Mouse (Mus musculus) cerebellum, adult 11 months (tissue): ENCODE results near the gene Nfix.

Experiments used
- DNase-seq: peaks from one replicate; pipeline ENCODE4 v3.0.0; 2022

Nfix gene

DNA sequence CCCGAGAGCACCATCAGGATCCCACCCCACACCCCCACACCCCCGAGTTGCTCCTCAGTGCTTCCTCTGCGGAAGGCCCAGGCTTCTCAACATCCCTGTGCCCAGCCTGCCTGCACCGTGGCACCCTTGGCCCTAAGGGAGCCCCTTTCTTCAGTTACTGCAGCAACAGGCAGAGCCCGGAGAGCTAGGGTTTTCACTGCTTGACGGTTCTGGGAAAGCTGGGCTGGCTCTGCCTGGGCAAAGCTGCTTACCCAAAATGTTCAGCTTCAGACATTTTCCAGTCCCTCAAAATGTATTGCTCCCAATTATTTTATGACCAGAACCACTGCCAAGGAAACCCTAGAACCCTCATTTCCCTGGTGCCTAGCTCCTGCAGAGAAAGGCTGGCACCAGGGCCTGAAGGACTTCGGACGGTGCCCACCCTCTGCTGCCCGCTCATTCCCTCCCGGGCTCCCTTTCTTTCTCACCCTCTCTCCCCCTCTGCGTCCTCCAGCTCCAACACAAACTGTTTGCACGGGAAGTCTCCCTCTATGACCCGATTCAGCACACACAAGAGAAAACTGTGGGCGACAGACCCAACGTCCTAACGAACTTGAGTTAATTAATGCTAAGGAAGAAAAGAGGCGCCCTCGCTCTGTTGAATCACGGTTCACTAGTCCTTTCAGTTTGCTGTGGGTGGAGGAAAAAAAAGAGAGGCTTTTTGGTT is 20.5 kb downstream of the Nfix start:
- no peak for DNase-seq

DNA sequence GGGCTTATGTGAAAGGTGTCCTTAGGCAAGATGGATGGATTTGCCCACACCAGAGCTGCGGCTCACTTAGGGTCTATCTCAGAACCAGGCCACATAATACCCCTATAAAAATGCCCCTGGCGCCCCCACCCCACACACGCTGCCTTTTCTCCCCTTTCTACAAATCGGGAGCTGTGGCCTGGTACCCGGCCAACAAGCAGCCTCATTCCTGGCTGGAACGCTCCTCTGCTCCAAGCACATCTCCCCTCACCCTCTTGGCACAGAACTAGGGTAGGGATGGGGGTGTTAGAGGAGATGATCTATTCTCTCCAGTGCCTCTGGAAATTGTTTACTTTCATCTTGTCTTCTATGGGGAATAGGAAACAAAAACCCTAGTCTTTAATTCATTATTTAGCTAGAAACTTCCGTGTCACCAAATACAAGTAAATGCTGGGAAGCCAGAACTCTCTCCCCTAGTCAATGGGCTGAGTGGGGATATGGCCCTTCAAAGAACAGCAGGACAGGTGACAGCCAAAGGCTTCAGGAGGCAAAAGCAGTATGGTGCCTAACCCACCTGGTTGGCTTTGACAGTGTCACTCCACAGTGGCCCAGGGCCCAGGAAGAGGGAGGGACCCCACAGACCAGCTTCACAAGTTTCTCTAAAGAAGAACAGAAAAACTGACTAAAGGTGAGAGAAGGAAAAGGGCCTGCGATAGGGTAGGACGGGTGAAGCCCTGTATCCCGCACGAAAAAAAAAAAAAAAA is 21.3 kb downstream of the Nfix start:
- DNase-seq: no peak

DNA sequence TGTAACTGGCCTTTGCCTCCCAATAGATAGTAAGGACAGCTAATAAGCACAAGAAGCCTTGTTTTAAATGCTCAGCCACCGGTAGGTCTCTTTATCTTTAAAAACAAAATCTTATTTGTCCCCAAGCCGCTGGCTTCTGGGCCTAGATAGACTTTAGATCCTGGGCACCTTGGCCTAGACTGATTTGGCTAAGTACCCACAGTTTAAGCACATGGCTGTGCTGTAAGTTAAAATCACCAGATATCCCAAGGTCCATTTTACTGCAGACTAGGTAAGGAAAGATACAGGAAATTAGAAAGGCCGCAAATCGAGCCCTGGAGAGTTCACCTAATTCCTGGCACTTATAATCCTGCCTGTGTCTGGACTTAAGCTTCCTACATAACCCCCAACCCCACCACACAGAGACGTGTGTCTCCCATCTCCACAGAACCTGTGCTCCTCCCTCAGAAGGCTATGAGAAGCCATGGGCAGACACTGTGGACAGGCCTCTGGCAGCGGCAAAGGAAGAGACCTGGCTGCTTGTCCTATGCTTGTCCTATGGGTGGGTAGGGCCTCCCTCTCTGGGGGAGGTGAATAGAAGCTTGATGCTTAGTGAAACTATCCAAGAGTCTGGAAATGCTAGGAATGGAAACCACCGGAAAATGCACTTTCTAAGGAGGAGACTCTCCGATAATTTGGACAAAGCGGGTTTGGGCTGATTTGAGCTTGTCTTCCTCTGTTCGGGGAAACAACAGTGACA is 22.1 kb downstream of the Nfix start:
- no peak for DNase-seq

DNA sequence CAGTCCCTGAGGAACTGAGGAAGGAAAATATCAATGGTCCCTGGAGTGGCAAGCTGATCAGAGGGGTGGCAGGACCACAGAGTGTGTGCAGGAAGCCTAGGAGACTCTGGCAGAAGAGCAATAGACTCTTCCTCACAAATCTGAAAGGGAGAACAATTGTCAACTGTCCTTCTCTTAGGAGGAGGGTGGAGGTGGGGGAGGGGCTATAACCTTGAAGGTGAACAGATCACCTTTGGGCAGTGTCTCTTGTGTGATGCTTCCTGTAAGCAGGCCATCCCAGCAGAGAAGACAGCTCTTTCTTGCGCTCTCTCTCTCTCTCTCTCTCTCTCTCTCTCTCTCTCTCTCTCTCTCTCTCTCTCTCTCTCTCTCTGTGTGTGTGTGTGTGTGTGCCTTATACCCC is 23.6 kb downstream of the Nfix start:
- no peak for DNase-seq

DNA sequence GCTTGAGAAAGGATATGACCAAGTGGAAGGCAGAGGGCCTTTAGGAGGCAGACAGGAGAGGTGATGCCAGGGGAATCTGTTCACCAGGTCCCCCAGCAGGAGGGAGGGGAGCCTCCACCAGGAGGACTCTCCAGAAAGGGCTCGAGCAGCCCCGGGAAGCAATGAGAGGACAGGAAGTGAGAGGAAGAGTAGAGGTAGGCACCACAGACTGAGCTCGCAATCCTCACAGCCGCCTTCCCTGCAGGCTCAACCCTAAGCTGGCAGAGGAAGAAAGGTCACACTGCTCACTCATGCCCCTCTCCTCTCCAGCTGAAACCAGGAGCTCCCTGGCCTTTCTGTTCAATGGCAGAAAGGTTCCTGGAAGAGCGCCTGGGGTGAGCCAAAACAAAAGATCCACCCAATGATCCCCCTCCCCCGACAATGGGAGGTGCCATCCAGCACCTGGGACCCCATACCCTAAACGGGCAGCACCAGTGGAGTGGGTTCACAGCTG is 24.5 kb downstream of the Nfix start:
- no peak for DNase-seq

DNA sequence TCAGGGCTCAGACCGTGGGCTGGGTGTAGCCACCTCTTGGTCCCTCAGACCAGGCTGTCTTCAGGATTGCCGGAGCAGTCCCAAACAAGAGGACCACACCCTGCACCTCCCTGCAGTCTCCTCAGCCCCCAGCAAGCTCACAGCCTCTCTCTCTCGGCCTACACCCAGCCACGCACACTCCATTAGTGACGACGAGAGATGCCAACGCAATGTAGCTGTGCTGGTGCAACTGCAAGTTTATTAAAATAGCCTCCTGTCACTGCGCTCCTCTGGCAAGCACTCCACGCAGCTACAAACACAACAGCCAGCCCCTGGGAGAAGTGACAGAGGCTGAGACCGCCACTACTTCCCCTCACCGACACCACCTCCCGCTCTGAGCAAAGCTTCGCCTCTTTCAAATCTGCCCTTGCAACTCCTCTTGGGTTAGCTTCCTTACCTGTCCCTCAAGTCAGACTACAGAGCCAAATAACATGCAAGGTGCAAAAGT is 25.0 kb downstream of the Nfix start:
- DNase-seq: no peak

DNA sequence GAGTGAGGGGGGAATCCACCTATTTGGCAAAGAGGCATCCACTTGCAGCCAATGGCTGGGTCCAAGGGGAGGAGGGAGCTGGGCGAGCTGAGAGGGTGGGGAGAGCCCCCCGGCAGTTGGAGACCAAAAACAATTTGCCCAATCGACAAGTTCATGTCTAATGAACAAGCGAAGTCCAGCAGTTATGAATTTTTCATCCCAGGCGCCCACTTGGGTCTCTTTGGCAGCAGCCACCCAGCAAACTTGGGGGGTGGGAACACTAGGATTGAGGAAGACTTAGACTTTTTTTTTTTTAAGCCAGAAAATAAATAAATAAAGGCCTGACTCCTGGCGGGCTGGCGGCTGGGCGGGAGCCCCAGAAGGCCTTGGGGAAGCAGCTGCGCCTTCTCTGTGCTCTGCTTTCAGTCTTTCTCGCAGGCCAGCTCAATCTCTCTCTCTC is 25.7 kb downstream of the Nfix start:
- DNase-seq: peak; percentile 72

DNA sequence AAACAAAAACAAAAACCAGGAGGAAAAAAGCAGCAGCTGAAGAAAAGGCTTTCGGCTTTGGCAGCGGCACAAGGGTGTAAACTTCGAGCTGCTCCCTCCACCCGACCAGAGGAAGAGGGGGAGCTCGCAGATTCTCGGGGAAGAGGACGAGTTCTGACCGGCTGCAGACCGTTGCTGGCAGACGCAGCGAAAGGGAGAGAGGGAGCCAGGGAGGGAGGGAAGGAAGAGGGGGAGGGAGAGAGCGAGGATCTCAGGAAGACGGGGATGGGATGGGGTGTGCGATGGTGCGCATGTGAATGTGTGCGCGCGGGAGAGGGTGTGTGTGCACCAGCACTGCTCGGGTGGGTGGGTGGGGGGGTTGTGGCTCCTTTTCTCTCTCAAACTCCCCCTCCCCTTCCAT is 26.3 kb downstream of the Nfix start:
- peak; percentile 87 for DNase-seq

DNA sequence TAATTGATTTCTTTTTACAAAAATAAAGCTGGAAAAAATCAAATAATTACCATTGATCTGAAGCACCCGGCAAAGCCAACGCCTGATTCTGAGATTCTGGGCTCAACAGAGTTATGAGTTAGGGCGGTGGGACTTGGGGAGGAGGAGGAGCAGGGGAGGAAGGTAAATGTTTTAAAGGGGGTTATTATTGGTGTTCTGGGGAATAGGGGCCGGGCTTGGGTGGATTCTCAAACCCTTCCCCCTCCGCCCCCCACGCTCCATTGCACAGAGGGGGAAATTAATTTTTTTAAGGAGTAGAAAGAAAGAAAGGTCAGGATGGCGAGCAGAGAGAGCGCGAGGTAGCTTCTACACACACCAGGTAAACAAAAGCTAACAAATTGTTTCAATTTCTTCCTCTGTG is 26.8 kb downstream of the Nfix start:
- DNase-seq: no peak

DNA sequence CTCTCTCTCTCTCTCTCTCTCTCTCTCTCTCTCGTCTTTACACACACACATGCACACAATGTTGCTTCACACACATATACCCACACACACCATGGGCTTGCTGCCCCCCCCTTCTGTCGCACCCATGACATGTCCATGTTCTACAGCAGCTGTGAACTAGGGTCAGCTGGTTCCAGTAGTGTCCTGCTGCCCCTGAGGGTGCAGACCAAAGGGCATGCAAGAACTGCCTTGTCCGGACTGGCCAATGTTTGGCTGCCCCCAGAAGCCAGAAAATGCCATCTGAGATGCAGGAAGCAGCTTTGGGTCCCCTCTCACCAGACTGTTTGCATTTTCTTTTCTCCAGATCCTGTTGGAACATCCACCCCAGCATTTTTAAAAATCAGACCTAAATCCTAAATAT is 27.5 kb downstream of the Nfix start:
- DNase-seq: no peak

DNA sequence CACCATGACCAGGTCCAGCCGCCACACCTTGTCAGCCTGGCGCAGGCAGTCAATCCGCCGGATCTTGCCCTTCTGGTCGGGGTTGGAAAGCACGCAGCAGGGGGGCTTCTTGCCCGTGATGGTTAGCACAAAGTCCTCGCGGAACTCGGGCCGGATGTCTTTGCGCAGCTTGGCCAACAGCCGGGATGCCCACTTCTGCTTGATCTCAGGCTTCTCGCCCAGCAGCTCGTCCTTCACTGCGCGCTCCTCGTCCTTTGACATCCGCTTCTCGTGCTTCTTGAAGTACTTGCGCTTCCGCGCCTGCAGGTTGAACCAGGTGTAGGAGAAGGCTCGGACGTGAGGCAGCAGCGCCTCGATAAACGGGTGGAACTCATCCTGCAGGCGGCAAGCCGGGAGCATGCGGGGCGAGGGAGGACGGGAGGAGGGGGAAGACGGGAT is 28.2 kb downstream of the Nfix start:
- peak; percentile 83 for DNase-seq

DNA sequence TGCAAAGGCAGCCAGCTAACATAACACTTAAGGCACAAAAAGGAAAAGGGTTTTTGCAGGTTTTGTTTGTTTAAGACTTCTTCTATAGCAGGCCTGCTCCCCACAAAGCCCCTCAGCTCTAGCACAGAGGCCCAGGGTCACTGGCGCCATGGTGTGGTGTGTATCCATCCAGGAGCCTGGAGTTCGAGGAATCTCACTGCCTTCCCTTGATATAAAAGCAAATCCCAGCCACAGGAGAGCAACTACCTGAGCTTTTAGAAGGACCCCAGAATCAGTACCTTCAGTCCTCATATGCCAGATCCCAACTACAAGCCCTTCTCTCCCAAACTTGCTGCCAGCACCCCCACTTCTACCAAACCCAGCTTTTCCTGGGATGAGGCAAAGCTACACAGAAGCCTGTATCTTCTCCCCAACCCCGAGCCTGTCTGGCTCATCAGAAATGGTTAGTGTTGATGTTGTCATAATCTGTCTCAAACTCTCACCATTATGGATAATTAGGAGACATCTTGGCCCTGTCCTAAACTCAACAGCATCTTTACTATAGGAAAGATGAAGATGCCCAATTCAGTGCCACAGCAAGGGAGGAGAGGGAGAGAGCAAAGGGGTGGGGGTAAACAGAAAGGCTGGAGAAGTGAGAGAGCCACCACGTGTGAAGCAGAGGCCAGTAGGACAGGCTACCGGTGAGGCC is 29.0 kb downstream of the Nfix start:
- peak; percentile 27 for DNase-seq

DNA sequence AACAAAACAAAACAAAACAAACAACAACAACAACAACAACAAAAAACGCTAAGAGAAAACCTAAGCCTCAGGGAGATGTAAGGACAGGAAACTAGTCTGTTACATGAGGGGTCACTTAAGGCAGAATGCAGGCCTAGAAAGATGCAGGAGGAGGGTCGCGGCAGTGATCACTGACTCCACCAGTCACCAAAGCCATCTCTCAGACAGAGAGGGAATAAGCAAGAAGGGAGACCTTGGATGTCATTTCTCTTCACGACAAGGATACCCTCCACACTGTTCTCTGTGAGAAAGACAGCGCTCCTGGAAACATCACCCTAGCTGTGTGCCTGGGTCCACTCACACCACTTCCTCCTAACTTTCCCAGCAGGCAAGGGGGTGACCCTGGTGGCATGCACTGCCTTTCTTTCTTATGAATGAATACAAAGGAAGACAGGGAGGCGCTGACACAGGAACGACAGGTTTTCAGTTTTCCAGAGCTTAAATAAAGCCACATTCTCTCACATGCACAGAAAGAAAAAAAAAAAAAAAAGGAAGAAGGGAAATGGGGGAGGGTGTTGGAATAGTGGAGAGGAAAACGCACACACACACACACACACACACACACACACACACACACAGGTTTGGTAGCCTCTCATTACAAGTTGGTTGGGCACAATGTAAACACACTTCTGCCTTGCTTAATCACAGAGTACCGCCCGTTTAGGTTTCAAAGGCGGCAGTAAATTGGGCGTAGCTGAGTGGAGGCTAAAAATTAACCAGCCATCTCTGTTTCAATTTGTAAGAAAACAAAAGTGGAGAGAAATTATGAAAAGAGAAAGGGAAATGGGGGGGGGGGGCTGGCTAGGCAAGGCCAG is 29.8 kb downstream of the Nfix start:
- DNase-seq: no peak

DNA sequence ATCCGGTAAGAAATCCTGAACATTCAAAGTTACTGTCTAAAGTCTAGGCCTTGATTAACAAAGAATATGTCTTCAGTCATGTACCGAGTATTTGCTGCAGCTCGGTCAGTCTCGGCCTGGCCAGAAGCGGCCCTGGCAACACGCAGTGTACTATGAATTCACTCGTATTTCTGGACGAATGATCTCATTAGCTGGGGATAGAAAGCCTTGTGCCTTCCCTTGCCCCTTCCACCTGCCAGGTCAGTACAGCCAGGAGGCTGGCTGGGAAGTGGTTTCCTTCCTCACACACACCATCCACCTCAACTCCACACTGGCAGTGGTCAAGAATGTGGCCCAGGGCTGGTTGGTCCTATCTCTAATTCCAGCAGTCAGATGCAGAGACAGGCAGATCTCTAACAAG is 30.8 kb downstream of the Nfix start:
- DNase-seq: peak; percentile 65

DNA sequence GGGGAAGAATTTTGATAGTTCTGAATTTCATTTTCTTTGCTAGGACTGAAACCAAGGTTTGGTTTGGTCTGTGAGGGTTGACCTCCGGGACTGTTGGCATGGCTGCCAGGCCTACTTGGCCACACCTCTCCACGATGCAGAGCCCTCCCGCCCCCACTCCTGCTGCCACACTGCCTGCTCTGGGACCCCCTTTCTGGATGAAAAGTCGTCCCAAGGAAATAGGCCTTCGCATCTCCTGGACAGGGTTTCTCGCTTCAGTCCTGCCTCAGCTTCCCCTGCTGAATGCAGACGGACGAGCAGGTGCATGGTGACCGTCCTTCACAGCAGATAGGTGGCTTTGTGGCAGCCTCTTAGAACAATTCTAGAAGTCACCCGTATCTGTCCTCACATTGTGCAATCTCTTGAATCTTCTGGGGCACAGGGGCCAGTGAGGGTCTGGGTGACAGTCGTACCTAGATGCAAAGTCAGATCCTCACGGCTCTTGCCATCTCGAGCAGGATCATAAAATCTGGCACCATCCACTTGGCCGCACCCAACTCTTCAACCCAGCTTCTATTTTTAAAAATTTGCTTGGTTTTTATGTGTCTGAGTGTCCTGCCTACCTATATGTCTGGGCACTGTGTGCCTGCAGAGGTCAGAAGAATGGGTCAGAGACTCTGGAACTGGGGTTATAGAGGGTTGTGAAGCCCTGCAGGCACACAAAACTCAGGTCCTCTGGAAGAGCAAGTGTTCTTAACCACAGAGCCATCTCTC is 31.6 kb downstream of the Nfix start:
- no peak for DNase-seq

DNA sequence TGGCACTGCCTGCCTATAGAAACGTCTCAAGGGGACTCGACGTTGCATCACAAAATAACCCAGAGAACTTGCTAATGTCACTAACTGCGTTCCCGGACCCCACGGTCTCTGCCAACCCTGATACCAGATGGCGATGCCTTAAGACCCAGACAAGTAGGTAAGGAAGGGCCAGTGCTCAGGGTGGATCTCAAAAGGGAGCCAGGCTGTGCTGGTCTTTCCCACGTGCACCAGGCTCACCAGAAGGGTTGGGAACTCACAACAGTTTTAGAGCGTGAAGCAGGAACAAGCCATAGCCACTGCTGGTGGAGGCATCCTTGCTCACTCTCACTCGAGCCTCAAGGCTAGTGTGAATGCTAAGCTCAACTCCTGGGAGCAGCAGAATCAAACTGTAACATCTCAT is 32.9 kb downstream of the Nfix start:
- DNase-seq: peak; percentile 36

DNA sequence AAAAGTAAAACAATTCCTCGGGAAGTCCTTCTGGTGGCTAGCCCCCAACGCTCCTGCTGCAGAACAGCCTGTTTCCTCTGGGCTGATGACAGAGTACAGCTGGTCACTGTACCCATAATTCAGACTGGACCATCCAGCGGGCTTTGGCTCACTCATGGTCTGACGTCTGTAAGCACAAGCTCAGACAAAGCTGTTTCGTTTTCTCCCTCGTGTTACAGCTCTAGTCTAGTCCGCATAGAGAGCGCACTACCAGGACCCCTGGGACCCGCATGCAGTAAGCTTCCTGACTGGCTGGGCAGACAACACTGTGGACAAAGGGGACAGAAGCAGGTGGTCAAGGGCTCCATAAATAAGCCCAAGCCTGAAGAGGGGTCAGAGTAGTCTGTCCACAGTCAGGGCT is 33.7 kb downstream of the Nfix start:
- DNase-seq: no peak

DNA sequence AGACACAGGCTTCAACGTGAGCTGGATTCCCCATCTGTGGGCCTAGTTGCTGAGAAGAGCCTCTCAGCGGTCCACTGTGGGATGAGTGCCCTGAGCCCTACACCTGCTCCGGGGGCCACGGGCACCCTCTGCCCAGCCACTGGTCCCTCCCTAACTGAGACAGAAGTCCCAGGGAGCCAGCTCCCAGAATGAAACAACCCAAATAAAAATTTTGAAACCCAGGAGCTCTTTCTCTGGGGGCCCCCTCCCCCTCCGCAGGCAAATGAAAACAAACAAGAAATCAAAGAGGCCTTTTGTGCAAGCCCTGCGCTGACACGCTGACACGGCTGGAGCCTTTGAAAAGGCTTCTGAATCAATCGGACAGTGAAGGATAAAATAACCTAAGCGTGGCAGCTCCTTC is 34.5 kb downstream of the Nfix start:
- no peak for DNase-seq

DNA sequence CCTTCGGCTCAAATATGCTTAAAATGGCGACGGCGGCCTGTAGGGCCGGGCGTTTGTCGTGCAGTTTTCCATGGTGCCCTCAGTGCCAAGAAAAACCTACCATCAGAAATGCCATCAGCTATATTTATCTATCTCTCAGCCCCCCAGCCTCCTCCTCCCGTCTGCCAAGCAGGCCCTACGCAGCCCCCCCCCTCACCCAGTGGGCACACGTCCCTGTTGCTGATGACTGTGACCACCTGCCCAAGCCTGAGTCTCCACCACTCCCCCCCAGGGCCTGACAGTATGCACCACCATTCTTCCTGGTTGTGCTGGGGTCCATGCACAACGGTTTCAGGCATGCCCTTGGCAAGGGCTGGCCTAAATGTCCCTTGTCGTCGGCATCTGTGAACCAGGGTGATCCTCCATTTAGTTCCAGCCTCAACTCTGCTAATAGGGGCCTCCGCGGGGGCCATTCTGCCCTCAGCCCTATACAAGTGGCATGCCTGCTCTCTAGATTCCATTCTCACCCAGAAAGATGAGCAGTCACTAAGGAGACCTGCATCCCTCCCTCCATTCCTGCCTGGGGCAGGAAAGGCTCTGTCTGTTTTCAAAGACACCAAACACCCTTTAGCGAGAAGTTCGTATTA is 35.2 kb downstream of the Nfix start:
- DNase-seq: no peak

DNA sequence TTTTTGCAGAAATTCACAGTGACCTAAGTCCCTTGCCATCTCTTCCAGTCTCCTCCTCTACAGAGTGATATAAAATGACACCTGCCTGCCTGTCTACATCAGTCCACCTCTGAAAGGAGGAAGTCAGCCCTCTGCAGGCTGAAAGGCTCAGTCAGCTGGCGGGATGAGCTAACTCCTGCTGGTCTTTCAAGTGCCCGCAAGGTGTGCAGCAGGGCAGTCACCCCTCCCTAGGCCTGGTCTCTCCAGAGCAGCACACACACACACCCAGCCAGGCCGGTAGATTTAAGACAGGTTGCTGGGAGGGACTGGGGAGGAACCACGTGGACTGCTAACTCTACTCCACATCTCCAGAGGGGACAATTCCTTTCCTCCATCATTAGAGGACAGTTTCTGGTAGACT is 36.0 kb downstream of the Nfix start:
- DNase-seq: no peak

DNA sequence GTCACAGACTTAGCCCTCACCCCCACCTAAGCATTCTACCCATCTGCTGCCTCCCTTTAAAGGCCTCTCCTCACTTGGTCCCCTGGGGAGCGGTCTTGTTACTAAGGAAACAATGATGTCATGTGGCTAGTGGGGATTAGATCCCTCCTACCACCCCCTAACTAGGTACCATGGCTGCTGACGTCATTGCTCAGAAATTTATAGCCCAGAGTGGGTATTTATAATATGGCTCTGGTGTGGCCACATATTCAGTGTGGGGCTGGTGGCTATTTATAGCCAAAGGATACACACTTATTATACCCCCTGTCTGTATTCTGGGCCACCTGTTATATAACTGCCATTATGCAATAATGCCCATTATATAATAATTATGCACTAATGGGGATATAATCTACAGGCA is 39.2 kb downstream of the Nfix start:
- no peak for DNase-seq
